Mouse (Mus musculus) gastrocnemius, adult 8-10 months (tissue): ENCODE data around the gene Clec2i. TPM values are rescaled to one million over a fixed set of nuclear protein-coding genes. Genes with fewer than 3 reads are reported as not detected.
"Not testable (repeated sequence)": the region's sequence is repeated elsewhere in the genome, so short reads cannot be mapped to it uniquely, and the experiment has no call there.

ENCODE experiments used
- DNase-seq, 2 experiments: peaks; one replicate each; pipeline ENCODE4 v3.0.0; 2022; ENCODE audit warnings: low spot score in 2 of 2
- total RNA-seq, 4 experiments: library from RNA; stranded (reverse); gene quantifications; 2 replicates each; pipeline ENCODE4 v1.2.4; 2022

The Clec2i gene
- total RNA-seq, 4 experiments from 2014 or later, result not detected

GRCm38 (mm10) chr6:128854895-128855294, 32.5 kb upstream of the Clec2i start:
- no peak for DNase-seq

GRCm38 (mm10) chr6:128855477-128855876, 31.9 kb upstream of the Clec2i start:
- no peak for DNase-seq

- DNase-seq, result peak in 1 of 2 experiments; percentile 47
Observed at GRCm38 (mm10) chr6:128856250-128856649, 31.1 kb upstream of the Clec2i start.

GRCm38 (mm10) chr6:128857976-128858375, 29.4 kb upstream of the Clec2i start:
- DNase-seq, result no peak

- DNase-seq, result no peak
Observed at GRCm38 (mm10) chr6:128868861-128869260, 18.5 kb upstream of the Clec2i start.

- DNase-seq, result no peak
Observed at GRCm38 (mm10) chr6:128871910-128872610, 15.3 kb upstream of the Clec2i start.

- DNase-seq, result no peak
Observed at GRCm38 (mm10) chr6:128888834-128889233, 1.4 kb downstream of the Clec2i start.

GRCm38 (mm10) chr6:128890948-128891355, 3.6 kb downstream of the Clec2i start, which contains the start of gene BC035044:
Gene BC035044 (minus strand): TSS chr6:128891126.
- DNase-seq, result no peak

- no peak for DNase-seq
Observed at GRCm38 (mm10) chr6:128895404-128896001, 8.1 kb downstream of the Clec2i start.

- no peak for DNase-seq
Observed at GRCm38 (mm10) chr6:128900044-128900443, 12.7 kb downstream of the Clec2i start.

GRCm38 (mm10) chr6:128900796-128901552, 13.6 kb downstream of the Clec2i start:
- DNase-seq, result not testable (repeated sequence)

GRCm38 (mm10) chr6:128913598-128914254, 26.3 kb downstream of the Clec2i start:
- no peak for DNase-seq

- no peak for DNase-seq
Observed at GRCm38 (mm10) chr6:128917322-128917721, 29.9 kb downstream of the Clec2i start.

- no peak for DNase-seq
Observed at GRCm38 (mm10) chr6:128933050-128933449, 45.7 kb downstream of the Clec2i start.

GRCm38 (mm10) chr6:128934081-128934480, 46.7 kb downstream of the Clec2i start, which contains the start of gene Clec2g:
Gene Clec2g (plus strand): TSS chr6:128934381.
- DNase-seq, result not testable (repeated sequence)

GRCm38 (mm10) chr6:128935889-128936665, 48.7 kb downstream of the Clec2i start:
- not testable (repeated sequence) for DNase-seq

- no peak for DNase-seq
Observed at GRCm38 (mm10) chr6:128941646-128942421, 54.4 kb downstream of the Clec2i start.

- no peak for DNase-seq
Observed at GRCm38 (mm10) chr6:128945564-128945963, 58.2 kb downstream of the Clec2i start.
